28 mouse cellular contexts compared by ENCODE assay signal in genomic region chr4:89285688-89286087, GRCm38 (mm10). TPM values are rescaled to one million over a fixed set of nuclear protein-coding genes. Genes with fewer than 3 reads are reported as not detected.
DNase-seq lines count a peak whose midpoint lies in the region; ATAC-seq and TF ChIP-seq lines count a peak whose summit lies in the region.
"Had no signal": no experiment of that assay in that cellular context is flagged by ENCODE, and none has a peak within 500 bp of the region (broad histone marks: within the 10 kb centered on the region; RNA-seq: fewer than 3 reads in every experiment).

No protein-coding gene starts in this region.

- H3K9ac ChIP-seq in intestine, embryonic 14.5 days (ENCODE audit: low read length) = no peak overlapping the region
- no peak overlapping the region for H3K9ac ChIP-seq in intestine, postnatal 0 days (ENCODE audit: low read depth, low read length)
- H3K9ac ChIP-seq in MEL (ENCODE audit: control insufficient read depth, low read depth, low read length, poor library complexity, severe bottlenecking) = no peak overlapping the region
- H3K9ac ChIP-seq: embryonic facial prominence, embryonic 13.5 days; embryonic facial prominence, embryonic 15.5 days; forebrain, embryonic 12.5 days had no signal

- peak; percentile 43 for DNase-seq in intestine, embryonic 14.5 days (ENCODE audit: low spot score)
- DNase-seq in A20 (ENCODE audit: low read depth, low spot score) (peak; percentile 56), MEL (ENCODE audit: low read depth, low spot score) (peak; percentile 43)
- DNase-seq in spleen, postnatal 4 days (ENCODE audit: low spot score in 2 of 2) = no peak
- no peak for DNase-seq in ovary, postnatal 14 days (ENCODE audit: low spot score)
- DNase-seq: adrenal gland, adult 2 months; adrenal gland, postnatal 10 days; adrenal gland, postnatal 25 days; cerebellum, adult 11 months; cerebellum, adult 18-20 months; cerebellum, adult 8-10 months; cerebellum, adult 9-11 months; cerebellum, postnatal 14 days; cerebellum, postnatal 36 days; embryo, embryonic 11 days had no signal

- TF ChIP-seq RAD21 in MEL (IDR thresholded peaks at IDR 0.05; ENCODE audit: low read depth, low read length) = no peak

- H3K36me3 ChIP-seq in intestine, embryonic 14.5 days (ENCODE audit: control insufficient read depth, insufficient read depth, low read length) = no peaks in the 10 kb centered on the region
- no peaks in the 10 kb centered on the region for H3K36me3 ChIP-seq in intestine, postnatal 0 days (ENCODE audit: control insufficient read depth, insufficient read depth)
- H3K36me3 ChIP-seq in MEL (ENCODE audit: control insufficient read depth in 1 of 2, insufficient read depth in 2 of 2, low read length in 2 of 2) = peaks cover 0 to 45% of the 10 kb centered on the region in 2 experiments; a peak in 3 of 4 replicates
- H3K36me3 ChIP-seq: embryonic facial prominence, embryonic 13.5 days; embryonic facial prominence, embryonic 15.5 days; forebrain, embryonic 10.5 days; forebrain, embryonic 12.5 days; G1E had no signal

- TF ChIP-seq EP300 in MEL (IDR thresholded peaks at IDR 0.05; ENCODE audit: low read depth in 1 of 2, low read length in 2 of 2) = no peak

- H3K27ac ChIP-seq in intestine, embryonic 14.5 days (ENCODE audit: low read depth) = no peak overlapping the region
- no peak overlapping the region for H3K27ac ChIP-seq in intestine, postnatal 0 days (ENCODE audit: low read depth, low read length)
- no peak overlapping the region for H3K27ac ChIP-seq in MEL (ENCODE audit: control insufficient read depth, low read depth, low read length)
- H3K27ac ChIP-seq: embryonic facial prominence, embryonic 13.5 days; embryonic facial prominence, embryonic 15.5 days; forebrain, embryonic 10.5 days; forebrain, embryonic 12.5 days had no signal

- peaks cover 30% of the 10 kb centered on the region for H3K79me2 ChIP-seq in MEL (ENCODE audit: control insufficient read depth, insufficient read depth, low read length, poor library complexity)

- no peak for TF ChIP-seq POLR2A in MEL (IDR thresholded peaks at IDR 0.05; ENCODE audit: control insufficient read depth in 1 of 2, insufficient read depth in 1 of 2, low read depth in 1 of 2, low read length in 2 of 2, poor library complexity in 1 of 2)

- H3K9me3 ChIP-seq in intestine, embryonic 14.5 days (ENCODE audit: control insufficient read depth, low read length) = no peaks in the 10 kb centered on the region
- H3K9me3 ChIP-seq in intestine, postnatal 0 days (ENCODE audit: control insufficient read depth) = no peaks in the 10 kb centered on the region
- H3K9me3 ChIP-seq in MEL (replicated peaks; ENCODE audit: insufficient read depth, low read length) = no peaks in the 10 kb centered on the region
- H3K9me3 ChIP-seq: embryonic facial prominence, embryonic 13.5 days; embryonic facial prominence, embryonic 15.5 days; forebrain, embryonic 12.5 days had no signal

- no peak overlapping the region for H3K4me2 ChIP-seq in intestine, embryonic 14.5 days (ENCODE audit: low read length)
- no peak overlapping the region for H3K4me2 ChIP-seq in intestine, postnatal 0 days (replicated peaks; ENCODE audit: low read depth)
- H3K4me2 ChIP-seq: embryonic facial prominence, embryonic 13.5 days; embryonic facial prominence, embryonic 15.5 days; forebrain, embryonic 12.5 days had no signal

- no peak overlapping the region for H3K4me3 ChIP-seq in intestine, embryonic 14.5 days (ENCODE audit: low read depth, low read length)
- no peak overlapping the region for H3K4me3 ChIP-seq in intestine, postnatal 0 days (ENCODE audit: low read depth, low read length)
- no peak overlapping the region for H3K4me3 ChIP-seq in MEL (ENCODE audit: control insufficient read depth in 1 of 2, insufficient read depth in 1 of 2, low read depth in 2 of 2, low read length in 2 of 2)
- H3K4me3 ChIP-seq: embryonic facial prominence, embryonic 13.5 days; embryonic facial prominence, embryonic 15.5 days; erythroblast, embryonic 14.5 days; forebrain, embryonic 10.5 days; forebrain, embryonic 12.5 days had no signal

- peaks cover 90% of the 10 kb centered on the region for H3K27me3 ChIP-seq in intestine, embryonic 14.5 days (replicated peaks; ENCODE audit: control insufficient read depth, insufficient read depth, low read length)
- peaks cover 81% of the 10 kb centered on the region for H3K27me3 ChIP-seq in intestine, postnatal 0 days (replicated peaks; ENCODE audit: control insufficient read depth, insufficient read depth, low read length)
- H3K27me3 ChIP-seq in MEL (ENCODE audit: control insufficient read depth in 1 of 2, insufficient read depth in 2 of 2, low read length in 2 of 2) = no peaks in the 10 kb centered on the region
- H3K27me3 ChIP-seq: CH12.LX had no signal

- ATAC-seq in intestine, embryonic 14.5 days (replicated peaks; ENCODE audit: low FRiP score, low TSS enrichment, low read depth) = no peak
- ATAC-seq in intestine, postnatal 0 days = no peak
- ATAC-seq: forebrain, embryonic 14.5 days; forebrain, embryonic 16.5 days had no signal

- H3K4me1 ChIP-seq in intestine, embryonic 14.5 days (replicated peaks; ENCODE audit: control insufficient read depth, insufficient read depth, low read length) = no peaks in the 10 kb centered on the region
- no peaks in the 10 kb centered on the region for H3K4me1 ChIP-seq in intestine, postnatal 0 days (replicated peaks; ENCODE audit: control insufficient read depth, insufficient read depth, low read length)
- H3K4me1 ChIP-seq in MEL (ENCODE audit: control insufficient read depth in 1 of 2, insufficient read depth in 2 of 2, low read length in 2 of 2) = peaks cover 14 to 35% of the 10 kb centered on the region in 2 experiments

- 33% methylated on average over 7 of the region's 7 CpGs for WGBS in intestine, embryonic 14.5 days
- 43% methylated on average over 7 of the region's 7 CpGs for WGBS in intestine, postnatal 0 days

- no peak for TF ChIP-seq CTCF in intestine, postnatal 0 days (IDR thresholded peaks at IDR 0.05; ENCODE audit: low read depth)
- TF ChIP-seq CTCF in MEL (IDR thresholded peaks at IDR 0.05 in 2 of 3, conservative IDR thresholded peaks at IDR 0.05 in 1 of 3; ENCODE audit: control insufficient read depth in 1 of 3, insufficient read depth in 1 of 3, low read depth in 2 of 3, low read length in 3 of 3, poor library complexity in 1 of 3, severe bottlenecking in 1 of 3) = no peak

TF ChIP-seq in MEL, 35 proteins besides CTCF, POLR2A, EP300 and RAD21:
- TF ChIP-seq BHLHE40 (IDR thresholded peaks at IDR 0.05; ENCODE audit: borderline replicate concordance, low read depth, low read length) (no peak), NRF1 (IDR thresholded peaks at IDR 0.05; ENCODE audit: insufficient read depth, low read depth, low read length, poor library complexity, severe bottlenecking) (no peak), TBP (IDR thresholded peaks at IDR 0.05; ENCODE audit: low read depth, low read length) (peak; percentile 69), RCOR1 (IDR thresholded peaks at IDR 0.05; ENCODE audit: low read depth, low read length) (peak; percentile 58; the same call in 1 of the 2 replicates)

RNA-seq across cellular contexts. Expression of gene Cdkn2a, which starts 8.8 kb away (rescaled TPM):
- not detected in 2 replicates for polyA plus RNA-seq in intestine, embryonic 14.5 days (2014; fragmentation: Nextera tagmentation; extraction: Ambion mirVana)
- not detected in 2 replicates for polyA plus RNA-seq in intestine, postnatal 0 days (2015; fragmentation: Nextera tagmentation; extraction: Ambion mirVana)
- 163 and 196 TPM in 2 replicates for total RNA-seq in MEL (2012; rRNA removed)
- 100 to 1,000 TPM in 1 of 2 experiments, not detected in 1; 355 TPM for polyA plus RNA-seq in MEL (2012; ENCODE audit: insufficient read depth in 1 of 2, insufficient read length in 2 of 2, low read depth in 1 of 2, low replicate concordance in 2 of 2, missing spikeins in 1 of 2)
- total RNA-seq: CH12.LX; common myeloid progenitor, adult 5-6 weeks; G1E had no signal
- polyA plus RNA-seq: C2C12; embryonic facial prominence, embryonic 11.5 days; embryonic facial prominence, embryonic 13.5 days; embryonic facial prominence, embryonic 15.5 days; forebrain, embryonic 10.5 days; forebrain, embryonic 12.5 days; forebrain, embryonic 14.5 days; forebrain, embryonic 16.5 days; G1E had no signal

RNA-seq across cellular contexts. Expression of gene Cdkn2b, which starts 25.2 kb away (rescaled TPM):
- polyA plus RNA-seq in intestine, embryonic 14.5 days (2014; fragmentation: Nextera tagmentation; extraction: Ambion mirVana) = 4.7 and 6.6 TPM in 2 replicates
- polyA plus RNA-seq in intestine, postnatal 0 days (2015; fragmentation: Nextera tagmentation; extraction: Ambion mirVana) = 65.6 and 67.2 TPM in 2 replicates
- total RNA-seq in MEL (2012; rRNA removed) = 2.5 and 3.2 TPM in 2 replicates
- 1 to 10 TPM in 1 of 2 experiments, not detected in 1; 1.9 TPM for polyA plus RNA-seq in MEL (2012; ENCODE audit: insufficient read depth in 1 of 2, insufficient read length in 2 of 2, low read depth in 1 of 2, low replicate concordance in 2 of 2, missing spikeins in 1 of 2)
- total RNA-seq: CH12.LX; common myeloid progenitor, adult 5-6 weeks had no signal
- polyA plus RNA-seq: C2C12; erythroblast, embryonic 14.5 days; G1E had no signal

Comparison
In these comparisons a context has a peak if more than half of its experiments do, and no peak if none do; other contexts are left out.
1. DNase-seq: peak in intestine, embryonic 14.5 days (single experiment), A20 (single experiment) and MEL (single experiment); none in spleen, postnatal 4 days (0 of 2) and ovary, postnatal 14 days (single experiment).